Mouse (Mus musculus) intestine, postnatal 0 days (tissue): ENCODE measurements around the gene Cyfip2. TPM values are rescaled to one million over a fixed set of nuclear protein-coding genes. Genes with fewer than 3 reads are reported as not detected.

ENCODE experiments used
- ATAC-seq: fragments of 200-750 bp; cut with Nextera tagmentation; 2 replicates; pipeline ENCODE4 v1.8.0; 2017; ENCODE audit warnings: mild to moderate bottlenecking, moderate TSS enrichment, moderate library complexity
- H3K27ac ChIP-seq: fragments of 300-500 bp; sonication (generic); 2 replicates; pipeline ENCODE4 v1.5.1; 2014; ENCODE audit warnings: mild to moderate bottlenecking, low read depth, low read length, moderate library complexity
- H3K27me3 ChIP-seq: fragments of 300-500 bp; sonication (generic); replicated peaks from 2 replicates; pipeline ENCODE4 v1.6.1; 2014; ENCODE audit warnings: low read length, mixed read lengths; ENCODE audit not compliant: control insufficient read depth, insufficient read depth
- H3K36me3 ChIP-seq: fragments of 300-500 bp; sonication (generic); 2 replicates; pipeline ENCODE4 v1.6.1; 2014; ENCODE audit warnings: mild to moderate bottlenecking, moderate library complexity; ENCODE audit not compliant: control insufficient read depth, insufficient read depth
- H3K4me1 ChIP-seq: fragments of 300-500 bp; sonication (generic); replicated peaks from 2 replicates; pipeline ENCODE4 v1.6.1; 2014; ENCODE audit warnings: antibody characterized with exemption, low read length, mixed read lengths; ENCODE audit not compliant: control insufficient read depth, insufficient read depth
- H3K4me2 ChIP-seq: fragments of 300-500 bp; sonication (generic); replicated peaks from 2 replicates; pipeline ENCODE4 v1.6.1; 2014; ENCODE audit warnings: low read depth, mild to moderate bottlenecking, moderate library complexity
- H3K4me3 ChIP-seq: fragments of 300-500 bp; sonication (generic); 2 replicates; pipeline ENCODE4 v1.5.1; 2014; ENCODE audit warnings: low read depth, low read length
- H3K9ac ChIP-seq: fragments of 300-500 bp; sonication (generic); 2 replicates; pipeline ENCODE4 v1.6.1; 2014; ENCODE audit warnings: mild to moderate bottlenecking, low read depth, low read length
- H3K9me3 ChIP-seq: fragments of 300-500 bp; sonication (generic); 2 replicates; pipeline ENCODE4 v1.6.1; 2016; ENCODE audit warnings: mixed run types; ENCODE audit not compliant: control insufficient read depth
- CTCF ChIP-seq: sonication (generic); IDR thresholded peaks from 2 replicates; pipeline ENCODE4 v1.5.1; 2016; ENCODE audit warnings: low read depth, mild to moderate bottlenecking, control low read depth, antibody characterized with exemption, moderate library complexity
- WGBS: fragments of 180-500 bp; shearing (Covaris S2); extraction: QIAGEN DNeasy Blood & Tissue Kit; methylation state at CpG from one replicate; pipeline ENCODE4 v1.1.7; 2014; 5-methylcytosine and 5-hydroxymethylcytosine counted together
- polyA plus RNA-seq: library from polyadenylated mRNA; unstranded; fragments of >200 nt; fragmentation: Nextera tagmentation; extraction: Ambion mirVana; gene quantifications from 2 replicates; pipeline ENCODE4 v1.2.1, GENCODE M21; 2015

The Cyfip2 gene
- polyA plus RNA-seq, 1 experiment from 2014 or later, result 2.0 TPM

- Histone ChIP-seq H3K27ac (no peak overlapping the region), H3K27me3 (no peaks in the 10 kb centered on the region), H3K4me2 (no peak overlapping the region), H3K4me3 (no peak overlapping the region), H3K9ac (no peak overlapping the region), H3K36me3 (no peaks in the 10 kb centered on the region), H3K4me1 (no peaks in the 10 kb centered on the region), H3K9me3 (no peaks in the 10 kb centered on the region)
- no peak for TF ChIP-seq CTCF
- no peak for ATAC-seq
- 65% methylated on average over 7 of the region's 7 CpGs for WGBS
Measured at GRCm38 (mm10) chr11:46246393-46246792, 66.3 kb downstream of the Cyfip2 start.

- Histone ChIP-seq H3K4me2 (no peak overlapping the region), H3K4me3 (no peak overlapping the region), H3K9me3 (no peaks in the 10 kb centered on the region), H3K27ac (no peak overlapping the region), H3K36me3 (no peaks in the 10 kb centered on the region), H3K9ac (no peak overlapping the region), H3K27me3 (no peaks in the 10 kb centered on the region), H3K4me1 (no peaks in the 10 kb centered on the region)
- ATAC-seq, result no peak
- 62% methylated on average over 8 of the region's 8 CpGs for whole genome bisulfite sequencing
- TF ChIP-seq CTCF, result no peak
Measured at GRCm38 (mm10) chr11:46245926-46246325, 66.7 kb downstream of the Cyfip2 start.

GRCm38 (mm10) chr11:46244731-46245604 lies 67.7 kb downstream of the Cyfip2 start:
- Histone ChIP-seq H3K9me3 (no peaks in the 10 kb centered on the region), H3K9ac (no peak overlapping the region)

GRCm38 (mm10) chr11:46241985-46242384 lies 70.7 kb downstream of the Cyfip2 start:
- no peaks in the 10 kb centered on the region for H3K4me1 ChIP-seq
- H3K9ac ChIP-seq, result no peak overlapping the region
- no peak for ATAC-seq
- no peak overlapping the region for H3K4me2 ChIP-seq
- no peak overlapping the region for H3K27ac ChIP-seq
- H3K9me3 ChIP-seq, result no peaks in the 10 kb centered on the region
- H3K36me3 ChIP-seq, result no peaks in the 10 kb centered on the region
- no peak for TF ChIP-seq CTCF
- 88% methylated on average over 8 of the region's 8 CpGs for WGBS
- no peaks in the 10 kb centered on the region for H3K27me3 ChIP-seq
- H3K4me3 ChIP-seq, result no peak overlapping the region

More at GRCm38 (mm10) chr11:46244731-46245604, 67.7 kb downstream of the Cyfip2 start:
- no peak for ATAC-seq
- no peak overlapping the region for H3K4me3 ChIP-seq
- no peaks in the 10 kb centered on the region for H3K4me1 ChIP-seq
- TF ChIP-seq CTCF, result no peak
- no peak overlapping the region for H3K4me2 ChIP-seq
- no peak overlapping the region for H3K27ac ChIP-seq
- H3K36me3 ChIP-seq, result no peaks in the 10 kb centered on the region
- 92% methylated on average over 23 of the region's 23 CpGs for WGBS
- no peaks in the 10 kb centered on the region for H3K27me3 ChIP-seq

GRCm38 (mm10) chr11:46241150-46241673 lies 71.4 kb downstream of the Cyfip2 start:
- H3K27ac ChIP-seq, result no peak overlapping the region
- H3K4me3 ChIP-seq, result no peak overlapping the region
- no peaks in the 10 kb centered on the region for H3K4me1 ChIP-seq
- H3K36me3 ChIP-seq, result no peaks in the 10 kb centered on the region
- no peaks in the 10 kb centered on the region for H3K9me3 ChIP-seq
- no peak for TF ChIP-seq CTCF
- H3K27me3 ChIP-seq, result no peaks in the 10 kb centered on the region
- H3K9ac ChIP-seq, result no peak overlapping the region
- no peak for ATAC-seq
- 75% methylated on average over 7 of the region's 7 CpGs for WGBS
- no peak overlapping the region for H3K4me2 ChIP-seq

- no peaks in the 10 kb centered on the region for H3K4me1 ChIP-seq
- H3K4me3 ChIP-seq, result no peak overlapping the region
- H3K9ac ChIP-seq, result no peak overlapping the region
- no peaks in the 10 kb centered on the region for H3K36me3 ChIP-seq
- no peak for ATAC-seq
- no peak overlapping the region for H3K27ac ChIP-seq
- peak; percentile 57 for TF ChIP-seq CTCF
- no peak overlapping the region for H3K4me2 ChIP-seq
- no peaks in the 10 kb centered on the region for H3K9me3 ChIP-seq
- H3K27me3 ChIP-seq, result no peaks in the 10 kb centered on the region
- WGBS, result 37% methylated on average over 4 of the region's 4 CpGs
Measured at GRCm38 (mm10) chr11:46236976-46237375, 75.7 kb downstream of the Cyfip2 start.
